Mouse (Mus musculus) limb, embryonic 11.5 days (tissue): ENCODE results near the gene Slc28a1. TPM values are rescaled to one million over a fixed set of nuclear protein-coding genes. Genes with fewer than 3 reads are reported as not detected.

ENCODE experiments used
- ATAC-seq: fragments of 200-750 bp; cut with Nextera tagmentation; 2 replicates; pipeline ENCODE4 v1.8.0; 2017; ENCODE audit warnings: low read depth; ENCODE audit not compliant: insufficient number of reproducible peaks, low FRiP score, low TSS enrichment
- DNase-seq: peaks from one replicate; pipeline ENCODE4 v3.0.0-alpha.2; 2015; ENCODE audit warnings: low spot score
- H3K27ac ChIP-seq: fragments of 300-500 bp; sonication (generic); replicated peaks from 2 replicates; pipeline ENCODE4 v1.5.1; 2014; ENCODE audit warnings: low read depth, mild to moderate bottlenecking, low read length
- H3K27me3 ChIP-seq: fragments of 300-500 bp; sonication (generic); 2 replicates; pipeline ENCODE4 v1.6.1; 2014; ENCODE audit warnings: mild to moderate bottlenecking, low read length, mixed read lengths; ENCODE audit not compliant: control insufficient read depth, insufficient read depth
- H3K36me3 ChIP-seq: fragments of 300-500 bp; sonication (generic); 2 replicates; pipeline ENCODE4 v1.6.1; 2014; ENCODE audit warnings: mild to moderate bottlenecking, low read length, moderate library complexity, mixed read lengths; ENCODE audit not compliant: control insufficient read depth, insufficient read depth
- H3K4me1 ChIP-seq: fragments of 300-500 bp; sonication (generic); 2 replicates; pipeline ENCODE4 v1.6.1; 2014; ENCODE audit warnings: low read length, mixed read lengths; ENCODE audit not compliant: control insufficient read depth, insufficient read depth
- H3K4me2 ChIP-seq: fragments of 300-500 bp; sonication (generic); 2 replicates; pipeline ENCODE4 v1.6.1; 2014; ENCODE audit warnings: low read depth, mild to moderate bottlenecking, moderate library complexity; ENCODE audit not compliant: severe bottlenecking
- H3K4me3 ChIP-seq: fragments of 300-500 bp; sonication (generic); 2 replicates; pipeline ENCODE4 v1.5.1; 2014; ENCODE audit warnings: low read depth, low read length
- H3K9ac ChIP-seq: fragments of 300-500 bp; sonication (generic); 2 replicates; pipeline ENCODE4 v1.6.1; 2014; ENCODE audit warnings: mild to moderate bottlenecking, low read length
- H3K9me3 ChIP-seq: fragments of 300-500 bp; sonication (generic); 2 replicates; pipeline ENCODE4 v1.6.1; 2016; ENCODE audit warnings: low read length; ENCODE audit not compliant: control insufficient read depth
- WGBS: fragments of 180-500 bp; shearing (Covaris S2); extraction: QIAGEN DNeasy Blood & Tissue Kit; methylation state at CpG from one replicate; pipeline ENCODE4 v1.1.7; 2014; 5-methylcytosine and 5-hydroxymethylcytosine counted together
- polyA plus RNA-seq: library from polyadenylated mRNA; unstranded; fragments of >200 nt; fragmentation: Nextera tagmentation; extraction: Ambion mirVana; gene quantifications from 2 replicates; pipeline ENCODE4 v1.2.1, GENCODE M21; 2014

Slc28a1 gene
- polyA plus RNA-seq, 1 experiment from 2014 or later = 0.07 TPM

GRCm38 (mm10) chr7:81132851-81133279 lies 18.3 kb downstream of the Slc28a1 start:
- Histone ChIP-seq H3K36me3 (no peaks in the 10 kb centered on the region), H3K4me1 (peaks cover 38% of the 10 kb centered on the region), H3K27me3 (no peaks in the 10 kb centered on the region), H3K9me3 (no peaks in the 10 kb centered on the region), H3K4me3 (no peak overlapping the region), H3K4me2 (no peak overlapping the region), H3K27ac (no peak overlapping the region), H3K9ac (no peak overlapping the region)
- no peak for DNase-seq
- no peak for ATAC-seq
- WGBS = 9% methylated on average over 2 of the region's 2 CpGs

- H3K4me3 ChIP-seq = no peak overlapping the region
- H3K27ac ChIP-seq = no peak overlapping the region
- DNase-seq (no peak), ATAC-seq (no peak)
- H3K9me3 ChIP-seq = no peaks in the 10 kb centered on the region
- 72% methylated on average over 6 of the region's 6 CpGs for whole genome bisulfite sequencing
- H3K9ac ChIP-seq = no peak overlapping the region
- no peaks in the 10 kb centered on the region for H3K27me3 ChIP-seq
- H3K4me1 ChIP-seq = peaks cover 38% of the 10 kb centered on the region
- no peaks in the 10 kb centered on the region for H3K36me3 ChIP-seq
- no peak overlapping the region for H3K4me2 ChIP-seq
Observed at GRCm38 (mm10) chr7:81133416-81133815, 18.8 kb downstream of the Slc28a1 start.

GRCm38 (mm10) chr7:81133941-81134340 lies 19.3 kb downstream of the Slc28a1 start:
- H3K4me1 ChIP-seq = peaks cover 36% of the 10 kb centered on the region
- H3K4me2 ChIP-seq = no peak overlapping the region
- H3K36me3 ChIP-seq = no peaks in the 10 kb centered on the region
- no peaks in the 10 kb centered on the region for H3K27me3 ChIP-seq
- 79% methylated on average over 2 of the region's 2 CpGs for WGBS
- ATAC-seq (no peak), DNase-seq (no peak)
- H3K4me3 ChIP-seq = no peak overlapping the region
- no peak overlapping the region for H3K27ac ChIP-seq
- H3K9ac ChIP-seq = no peak overlapping the region
- no peaks in the 10 kb centered on the region for H3K9me3 ChIP-seq

GRCm38 (mm10) chr7:81134614-81135067 lies 20.0 kb downstream of the Slc28a1 start:
- Histone ChIP-seq H3K4me3 (no peak overlapping the region), H3K9ac (no peak overlapping the region), H3K4me2 (peak overlapping the region; percentile 16; the same call in 1 of the 2 replicates), H3K9me3 (no peaks in the 10 kb centered on the region), H3K36me3 (no peaks in the 10 kb centered on the region), H3K27me3 (no peaks in the 10 kb centered on the region), H3K27ac (peak overlapping the region; percentile 66; the same call in 1 of the 2 replicates), H3K4me1 (peaks cover 32% of the 10 kb centered on the region)
- 15% methylated on average over 9 of the region's 9 CpGs for WGBS
- ATAC-seq (peak; percentile 83), DNase-seq (peak; percentile 83)

DNA sequence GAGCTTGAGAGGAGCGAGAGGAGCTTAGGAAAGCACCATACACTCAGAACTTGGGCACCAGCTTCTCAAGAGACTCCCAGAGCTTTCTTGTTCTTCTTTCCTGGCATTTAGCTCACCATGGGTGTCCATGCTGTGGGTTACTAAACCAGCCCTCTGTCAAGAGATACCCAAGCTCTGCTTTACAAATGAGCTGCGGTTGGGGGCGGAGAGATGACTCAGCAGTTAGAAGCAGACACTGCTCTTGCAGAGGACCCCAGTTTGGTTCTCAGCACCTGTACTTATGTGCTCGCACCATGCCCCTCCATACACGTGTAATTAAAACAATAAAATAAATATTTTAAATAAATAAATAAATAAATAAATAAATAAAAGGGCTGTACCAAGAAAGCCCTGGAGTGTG lies 22.7 kb downstream of the Slc28a1 start:
- DNase-seq (no peak), ATAC-seq (no peak)
- Histone ChIP-seq H3K27me3 (no peaks in the 10 kb centered on the region), H3K27ac (no peak overlapping the region), H3K4me3 (no peak overlapping the region), H3K9me3 (no peaks in the 10 kb centered on the region), H3K36me3 (no peaks in the 10 kb centered on the region), H3K9ac (no peak overlapping the region), H3K4me2 (no peak overlapping the region), H3K4me1 (peaks cover 22% of the 10 kb centered on the region)
- WGBS = 85% methylated on average over 5 of the region's 5 CpGs

GRCm38 (mm10) chr7:81139100-81139499 lies 24.5 kb downstream of the Slc28a1 start:
- H3K36me3 ChIP-seq = no peaks in the 10 kb centered on the region
- H3K4me2 ChIP-seq = no peak overlapping the region
- ATAC-seq = no peak
- no peak overlapping the region for H3K4me3 ChIP-seq
- peaks cover 8% of the 10 kb centered on the region for H3K4me1 ChIP-seq
- H3K9me3 ChIP-seq = no peaks in the 10 kb centered on the region
- no peak for DNase-seq
- no peak overlapping the region for H3K9ac ChIP-seq
- no peaks in the 10 kb centered on the region for H3K27me3 ChIP-seq
- no peak overlapping the region for H3K27ac ChIP-seq
- WGBS = 89% methylated on average over 7 of the region's 7 CpGs

- ATAC-seq (no peak), DNase-seq (no peak)
- no peak overlapping the region for H3K9ac ChIP-seq
- no peaks in the 10 kb centered on the region for H3K9me3 ChIP-seq
- no peaks in the 10 kb centered on the region for H3K27me3 ChIP-seq
- H3K4me1 ChIP-seq = peaks cover 4% of the 10 kb centered on the region; the same call in 1 of the 2 replicates
- no peak overlapping the region for H3K4me3 ChIP-seq
- 93% methylated on average over 5 of the region's 5 CpGs for whole genome bisulfite sequencing
- H3K27ac ChIP-seq = no peak overlapping the region
- H3K36me3 ChIP-seq = no peaks in the 10 kb centered on the region
- no peak overlapping the region for H3K4me2 ChIP-seq
Observed at GRCm38 (mm10) chr7:81139671-81140404, 25.2 kb downstream of the Slc28a1 start.

GRCm38 (mm10) chr7:81141541-81141940 lies 26.9 kb downstream of the Slc28a1 start:
- Histone ChIP-seq H3K4me3 (no peak overlapping the region), H3K27ac (no peak overlapping the region), H3K4me1 (no peaks in the 10 kb centered on the region), H3K9me3 (no peaks in the 10 kb centered on the region), H3K27me3 (no peaks in the 10 kb centered on the region), H3K9ac (no peak overlapping the region), H3K4me2 (no peak overlapping the region), H3K36me3 (no peaks in the 10 kb centered on the region)
- DNase-seq = no peak
- 63% methylated on average over 1 of the region's 1 CpGs for WGBS
- ATAC-seq = no peak
